Mouse (Mus musculus) ZHBTc4 (cell line): ENCODE results near the gene Shc1.
A peak's percentile ranks its signal among the peaks of the same experiment; 100 is the strongest.

ENCODE experiments used
- DNase-seq: peaks from one replicate; pipeline ENCODE4 v3.0.0-alpha.2; 2011; ENCODE audit warnings: low read depth, low spot score

The Shc1 gene

GRCm38 (mm10) chr3:89418170-89418860 is at the start of gene Shc1, which contains the start of gene Cks1b:
Gene Shc1, plus strand, starts transcription at chr3:89418443.
Gene Cks1b, minus strand, starts transcription at chr3:89418383.
- peak; percentile 100 for DNase-seq

GRCm38 (mm10) chr3:89373581-89374231 is 44.5 kb upstream of the Shc1 start:
- peak; percentile 59 for DNase-seq

- no peak for DNase-seq
Observed at GRCm38 (mm10) chr3:89377831-89378230, 40.4 kb upstream of the Shc1 start.

GRCm38 (mm10) chr3:89378394-89379067 is 39.7 kb upstream of the Shc1 start:
- peak; percentile 99 for DNase-seq

GRCm38 (mm10) chr3:89379388-89380131 is 38.7 kb upstream of the Shc1 start:
- DNase-seq, result peak; percentile 63

GRCm38 (mm10) chr3:89380291-89380690 is 38.0 kb upstream of the Shc1 start:
- no peak for DNase-seq

- no peak for DNase-seq
Observed at GRCm38 (mm10) chr3:89380711-89381110, 37.5 kb upstream of the Shc1 start.

- DNase-seq, result no peak
Observed at GRCm38 (mm10) chr3:89381233-89381632, 37.0 kb upstream of the Shc1 start.

GRCm38 (mm10) chr3:89382033-89382882 is 36.0 kb upstream of the Shc1 start:
- peak; percentile 93 for DNase-seq

GRCm38 (mm10) chr3:89382950-89383349 is 35.3 kb upstream of the Shc1 start:
- DNase-seq, result peak; percentile 90

- no peak for DNase-seq
Observed at GRCm38 (mm10) chr3:89383651-89384255, 34.5 kb upstream of the Shc1 start.

- DNase-seq, result no peak
Observed at GRCm38 (mm10) chr3:89384331-89385076, 33.7 kb upstream of the Shc1 start.

- no peak for DNase-seq
Observed at GRCm38 (mm10) chr3:89385451-89385850, 32.8 kb upstream of the Shc1 start.

- no peak for DNase-seq
Observed at GRCm38 (mm10) chr3:89386438-89387420, 31.5 kb upstream of the Shc1 start.

- DNase-seq, result no peak
Observed at GRCm38 (mm10) chr3:89387632-89388031, 30.6 kb upstream of the Shc1 start.

GRCm38 (mm10) chr3:89388134-89388881 is 29.9 kb upstream of the Shc1 start:
- DNase-seq, result no peak

- peak; percentile 76 for DNase-seq
Observed at GRCm38 (mm10) chr3:89388901-89389740, 29.1 kb upstream of the Shc1 start.
